Mouse (Mus musculus): ENCODE results near the gene Junb.

Junb gene

GRCm38 (mm10) chr8:84978248-84978940, at the start of gene Junb:
Gene Junb (minus strand): TSS chr8:84978718.
- no peak for TF ChIP-seq GATA4 (IDR thresholded peaks at IDR 0.05; ENCODE audit: insufficient replicate concordance, low read length)

DNA sequence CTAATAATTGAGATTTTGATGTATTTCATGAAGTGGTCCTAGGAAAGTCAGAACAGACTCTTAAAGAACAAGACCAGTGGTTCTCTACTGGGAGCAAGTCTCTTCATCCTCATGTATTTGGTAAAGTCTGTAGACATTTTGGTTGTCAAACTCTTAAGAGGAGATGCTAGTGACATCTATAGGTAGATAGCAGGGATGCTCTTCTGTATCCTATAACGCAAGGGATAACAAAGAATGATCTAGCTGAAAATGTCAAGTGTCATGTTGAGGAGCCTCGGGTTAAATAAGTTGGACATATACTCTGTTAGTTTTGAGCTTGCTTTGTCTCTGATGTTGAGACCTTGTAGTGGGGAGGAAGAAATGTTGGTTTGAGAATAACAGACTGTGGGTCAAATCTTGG, 49.4 kb upstream of the Junb start:
- TF ChIP-seq GATA4 (IDR thresholded peaks at IDR 0.05; ENCODE audit: insufficient replicate concordance, low read length) = no peak

DNA sequence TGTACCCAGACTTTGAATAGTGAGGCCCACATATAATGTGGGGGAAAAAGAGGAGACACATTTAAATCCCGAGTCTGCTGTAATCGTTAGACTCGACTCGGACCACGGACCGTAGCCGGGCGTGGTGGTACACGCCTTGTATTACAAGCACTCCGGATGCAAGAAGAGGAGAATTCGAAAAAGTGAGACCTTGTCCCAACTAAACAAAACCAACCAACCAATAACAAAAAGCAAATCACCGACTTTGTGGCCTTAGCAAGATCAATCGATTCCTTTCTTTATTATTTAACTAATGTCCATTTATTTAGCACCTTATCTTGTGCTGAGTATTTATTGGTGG, 49.0 kb upstream of the Junb start:
- no peak for TF ChIP-seq GATA4 (IDR thresholded peaks at IDR 0.05; ENCODE audit: insufficient replicate concordance, low read length)

- peak; percentile 45; the same call in 1 of the 2 replicates for TF ChIP-seq GATA4 (IDR thresholded peaks at IDR 0.05; ENCODE audit: insufficient replicate concordance, low read length)
These were observed 48.4 kb upstream of the Junb start, which contains the start of gene Trir for GRCm38 (mm10) chr8:85026670-85027515. Gene Trir (plus strand): TSS chr8:85026823.

DNA sequence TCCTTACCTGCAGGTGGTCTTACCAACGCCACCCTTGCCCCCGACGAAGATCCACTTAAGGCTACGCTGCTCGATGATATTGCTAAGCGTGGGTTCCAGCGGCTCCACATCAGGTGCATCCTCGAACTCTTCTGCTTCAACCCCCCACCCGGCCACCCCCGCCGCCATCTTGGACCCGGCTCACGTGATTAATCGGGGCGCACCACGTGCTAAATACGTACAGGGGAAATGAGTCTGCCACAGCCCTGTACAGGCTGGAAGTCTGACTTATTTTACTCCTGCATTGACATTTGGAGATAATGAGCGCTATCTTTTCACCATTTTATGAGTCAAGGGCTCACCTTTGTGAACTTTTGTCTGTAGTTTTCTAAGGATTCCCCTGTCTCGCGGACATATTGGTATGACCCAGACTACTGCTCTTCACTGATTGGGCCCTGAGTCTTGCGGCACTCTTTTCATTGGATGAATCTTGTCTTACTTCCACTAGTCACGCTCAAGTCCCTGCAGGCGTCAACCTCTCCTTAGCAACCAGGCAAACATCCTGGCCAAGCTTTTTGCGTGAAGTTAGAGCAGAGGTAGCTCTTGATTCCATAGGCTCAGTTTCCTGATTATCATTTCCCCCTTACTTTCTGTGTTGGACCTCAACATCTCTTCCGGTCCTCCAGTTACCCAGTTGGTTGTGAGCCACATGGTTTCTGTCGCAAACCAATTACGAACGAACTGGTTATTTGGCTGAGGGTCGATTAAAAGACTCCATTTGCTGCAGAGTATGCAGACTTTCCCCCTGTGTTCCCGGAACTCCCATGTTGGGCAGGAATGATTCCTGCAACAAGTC, 46.8 kb upstream of the Junb start, which contains the start of gene Asna1:
Asna1 (minus strand) TSS at position 184 of the 835 bp plus-strand sequence.
- TF ChIP-seq GATA4 (IDR thresholded peaks at IDR 0.05; ENCODE audit: insufficient replicate concordance, low read length) = no peak

GRCm38 (mm10) chr8:85023846-85024245, 45.3 kb upstream of the Junb start:
- no peak for TF ChIP-seq GATA4 (IDR thresholded peaks at IDR 0.05; ENCODE audit: insufficient replicate concordance, low read length)

DNA sequence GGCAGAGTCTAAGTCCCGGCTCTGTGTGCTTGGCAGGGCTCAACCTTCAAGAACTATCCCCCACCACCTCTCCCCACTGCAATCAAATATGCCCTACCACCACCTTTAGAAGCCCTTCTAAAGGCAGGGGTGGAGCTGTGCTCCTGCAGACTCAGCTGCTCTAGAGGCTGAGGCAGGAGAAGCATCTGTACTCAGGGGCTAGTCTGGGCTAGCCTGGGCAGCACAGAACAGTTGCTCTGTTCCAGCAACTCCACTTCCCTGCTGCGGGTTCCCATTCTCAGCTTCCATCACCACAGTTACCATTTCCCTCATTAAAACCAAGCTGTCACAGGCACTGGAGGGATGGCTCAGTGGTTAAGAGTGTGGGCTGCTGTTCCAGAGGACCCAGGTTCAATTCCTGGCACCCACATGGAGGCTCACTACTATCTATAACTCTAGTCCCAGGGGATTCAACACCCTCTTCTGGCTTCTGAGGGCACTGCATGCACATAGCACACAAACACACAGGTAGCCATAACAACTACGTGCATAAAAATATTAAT, 43.1 kb upstream of the Junb start:
- TF ChIP-seq GATA4 (IDR thresholded peaks at IDR 0.05; ENCODE audit: insufficient replicate concordance, low read length) = no peak

- no peak for TF ChIP-seq GATA4 (IDR thresholded peaks at IDR 0.05; ENCODE audit: insufficient replicate concordance, low read length)
These were observed 38.7 kb upstream of the Junb start for GRCm38 (mm10) chr8:85017209-85017608.

DNA sequence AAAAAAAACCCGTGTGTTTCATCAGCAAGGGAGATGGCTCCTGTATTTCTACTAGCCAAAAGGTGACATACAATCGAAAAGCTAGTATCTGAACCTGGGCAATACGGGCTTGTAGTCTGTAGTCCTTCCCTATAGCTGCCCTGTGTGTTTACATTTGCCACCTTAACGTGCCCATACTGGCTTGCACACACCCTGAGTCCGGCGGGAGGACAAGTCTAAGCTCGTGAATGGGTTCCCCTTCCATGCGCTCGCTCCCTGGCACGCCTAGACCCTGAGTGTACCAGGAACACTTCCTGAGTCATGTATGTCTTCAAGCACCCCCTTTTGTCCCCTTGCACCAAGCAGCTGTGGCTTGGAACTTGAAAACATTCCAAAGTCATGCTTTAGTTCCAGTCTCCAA, 38.2 kb upstream of the Junb start:
- no peak for TF ChIP-seq GATA4 (IDR thresholded peaks at IDR 0.05; ENCODE audit: insufficient replicate concordance, low read length)

GRCm38 (mm10) chr8:85014431-85014830, 35.9 kb upstream of the Junb start, which contains the start of gene Best2:
Gene Best2 (minus strand): TSS chr8:85014531.
- no peak for TF ChIP-seq GATA4 (IDR thresholded peaks at IDR 0.05; ENCODE audit: insufficient replicate concordance, low read length)

GRCm38 (mm10) chr8:85013230-85013840, 34.8 kb upstream of the Junb start:
- no peak for TF ChIP-seq GATA4 (IDR thresholded peaks at IDR 0.05; ENCODE audit: insufficient replicate concordance, low read length)

DNA sequence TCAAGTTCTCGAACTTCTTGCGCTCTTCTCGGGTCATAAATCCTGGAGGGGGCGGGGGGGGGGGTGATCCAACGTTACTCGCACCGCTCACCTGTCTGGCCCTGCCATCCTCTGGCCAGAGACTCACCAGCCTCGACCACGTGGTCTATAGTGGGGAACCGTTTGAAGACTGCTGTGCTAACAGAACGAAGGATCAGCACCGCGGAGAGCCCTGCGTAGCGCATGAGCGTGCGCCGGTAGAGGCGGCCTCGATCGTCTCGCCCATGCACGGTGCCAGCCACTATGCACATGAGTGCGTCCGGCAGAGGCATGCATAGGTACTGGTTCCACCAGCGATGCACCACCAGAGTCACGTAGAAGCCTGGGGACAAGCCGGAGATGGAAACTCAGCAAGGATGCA, 32.7 kb upstream of the Junb start:
- TF ChIP-seq GATA4 (IDR thresholded peaks at IDR 0.05; ENCODE audit: insufficient replicate concordance, low read length) = no peak

DNA sequence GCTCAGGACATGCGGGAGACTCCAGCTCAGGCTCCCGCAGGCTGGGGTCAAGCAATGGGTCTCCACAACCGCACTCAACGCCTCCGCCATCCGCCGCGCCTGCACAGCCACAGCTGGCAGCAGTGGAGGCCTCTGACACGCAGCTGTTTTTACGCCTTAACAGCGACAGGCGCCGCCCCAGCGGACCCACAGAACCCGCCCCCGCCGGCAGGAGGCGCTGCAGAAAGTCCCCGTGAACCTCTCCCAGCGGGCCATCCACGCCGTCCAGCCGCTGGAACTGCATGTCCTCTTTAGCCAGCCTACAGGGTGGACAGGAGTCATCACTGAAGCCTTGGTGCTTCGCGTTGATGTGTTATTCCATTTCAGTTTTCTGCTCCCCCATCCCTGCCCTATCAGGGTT, 29.2 kb upstream of the Junb start:
- TF ChIP-seq GATA4 (IDR thresholded peaks at IDR 0.05; ENCODE audit: insufficient replicate concordance, low read length) = no peak

GRCm38 (mm10) chr8:84997649-84998295, 19.3 kb upstream of the Junb start:
- no peak for TF ChIP-seq GATA4 (IDR thresholded peaks at IDR 0.05; ENCODE audit: insufficient replicate concordance, low read length)

Data from liver, adult (tissue).